Mouse (Mus musculus) adrenal gland, adult 18-20 months (tissue): ENCODE measurements around the gene Siae. TPM values are rescaled to one million over a fixed set of nuclear protein-coding genes. Genes with fewer than 3 reads are reported as not detected.
A peak's percentile ranks its signal among the peaks of the same experiment; 100 is the strongest.

Source experiments
- DNase-seq, 2 experiments: peaks; one replicate each; pipeline ENCODE4 v3.0.0; 2021 to 2022; ENCODE audit warnings: low spot score in 2 of 2
- total RNA-seq, 2 experiments: library from RNA; stranded (reverse); gene quantifications; 1 replicate in 1 of 2; 2 replicates in 1 of 2; pipeline ENCODE4 v1.2.3; 2021

Gene Siae
- total RNA-seq, 2 experiments from 2014 or later: 16.2 to 17.7 TPM

DNA sequence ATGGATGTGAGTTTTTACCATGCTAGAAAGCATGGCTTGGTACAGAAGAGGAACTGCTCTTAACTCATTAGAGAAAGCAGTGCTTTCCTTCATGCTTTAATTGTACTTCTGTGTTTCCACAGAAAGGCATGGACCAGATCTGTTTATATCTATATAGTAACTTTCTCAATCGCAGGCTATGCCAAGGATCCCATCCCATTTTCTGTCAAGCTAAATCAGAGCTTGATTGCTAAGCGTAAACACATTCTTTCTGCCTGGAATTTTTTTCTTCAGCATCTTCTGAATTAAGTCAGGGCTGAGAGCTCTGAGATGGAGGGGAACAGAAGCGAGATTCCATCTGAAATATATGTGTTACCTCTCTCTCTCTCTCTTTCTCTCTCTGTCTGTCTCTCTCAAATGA, 68.5 kb downstream of the Siae start:
- no peak for DNase-seq

DNA sequence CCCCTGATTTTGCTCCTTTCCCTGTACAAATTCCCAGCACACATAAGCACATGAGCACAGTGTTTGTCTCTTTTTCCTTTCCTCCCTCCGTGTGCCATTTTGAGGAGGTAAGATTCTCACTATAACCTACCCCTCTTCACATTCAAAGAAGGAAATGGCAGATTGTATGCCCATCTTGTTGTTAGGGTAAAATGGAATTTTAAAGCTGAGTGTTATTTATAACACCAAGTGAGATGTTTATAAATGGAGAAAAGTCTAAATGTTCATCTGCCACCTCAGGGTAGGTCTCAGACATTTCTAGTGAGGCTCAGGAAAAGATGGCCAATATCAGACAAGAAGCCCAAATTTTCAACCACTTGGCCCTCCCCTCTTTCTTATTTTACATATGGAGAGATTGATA, 69.0 kb downstream of the Siae start:
- DNase-seq: no peak

DNA sequence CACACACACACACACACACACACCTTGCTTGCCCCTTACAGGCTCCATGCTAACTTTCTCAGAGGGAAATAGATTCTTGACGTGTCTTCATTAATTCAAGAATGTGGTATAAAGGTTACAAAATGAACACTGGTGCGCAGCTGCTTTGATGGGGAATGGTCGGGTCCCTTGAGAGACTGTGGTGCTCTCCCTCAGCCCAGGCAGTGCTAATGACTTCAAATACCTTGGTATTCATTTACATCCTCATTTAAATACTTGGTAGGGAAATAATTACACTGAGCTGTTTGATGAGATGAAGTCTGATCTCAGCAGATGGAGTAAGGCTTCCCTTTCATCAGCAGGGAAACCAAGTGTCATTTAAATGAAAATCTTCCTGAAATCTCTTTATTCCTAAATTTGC, 69.6 kb downstream of the Siae start:
- no peak for DNase-seq

DNA sequence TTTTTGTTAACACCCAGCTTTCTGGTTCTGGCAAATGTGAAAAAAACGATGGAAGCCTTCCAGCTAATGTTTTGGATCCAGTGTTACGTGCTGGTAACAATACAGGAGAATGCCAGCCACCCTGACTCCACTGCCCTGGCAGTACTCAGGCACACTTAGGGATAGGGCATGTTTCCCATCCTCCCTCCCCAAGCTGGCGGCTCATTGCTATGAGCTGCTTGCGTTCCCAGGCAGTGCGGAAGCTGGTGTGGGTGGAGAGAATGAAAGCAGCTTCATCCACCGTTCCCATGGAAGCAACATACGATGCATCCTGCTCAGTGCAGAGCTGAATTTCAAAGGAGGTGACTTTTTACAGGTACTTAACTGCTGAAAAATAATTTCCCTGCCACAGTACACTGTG, 70.1 kb downstream of the Siae start:
- DNase-seq: no peak

DNA sequence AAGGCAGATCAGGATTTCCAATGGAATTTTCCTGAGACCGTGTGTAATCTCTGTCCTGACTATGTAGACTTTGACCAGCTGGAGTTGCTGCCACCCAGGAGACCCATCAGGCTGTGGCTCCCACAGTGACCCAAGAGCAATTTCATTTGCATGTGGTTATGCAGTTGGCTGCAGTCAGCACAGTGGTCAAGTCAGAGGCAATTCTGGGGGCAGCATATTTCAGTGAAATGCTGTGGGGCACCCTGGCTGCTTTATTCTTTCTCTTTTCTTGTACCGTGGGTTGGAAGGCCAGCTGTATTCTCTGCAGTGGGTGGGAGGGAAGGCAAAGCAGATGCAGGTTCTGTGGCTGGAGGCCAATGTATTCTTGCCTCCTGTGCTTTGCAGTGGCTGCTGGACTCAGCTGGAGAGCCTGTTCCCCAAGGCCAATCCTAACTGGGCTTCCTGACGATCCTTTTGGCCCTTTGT, 70.6 kb downstream of the Siae start:
- DNase-seq: no peak

DNA sequence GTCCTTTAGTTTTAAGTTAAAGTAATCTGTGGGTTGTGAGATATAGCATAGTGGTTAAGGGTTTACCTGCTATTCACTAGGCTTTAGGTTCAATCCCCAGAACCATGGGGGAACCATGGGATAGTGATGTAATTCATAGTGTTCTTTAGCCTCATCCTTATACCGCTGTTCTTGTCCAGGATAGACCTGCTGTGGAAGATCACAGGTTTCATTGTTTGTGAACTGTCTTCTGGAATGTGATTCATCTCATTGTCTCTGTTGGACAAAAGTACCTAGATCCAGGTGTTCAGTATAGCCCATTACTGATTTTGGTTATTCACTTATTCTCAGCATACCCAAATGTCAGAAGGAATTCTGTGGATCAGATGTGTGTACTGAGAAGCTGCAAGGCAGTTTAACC, 71.8 kb downstream of the Siae start:
- no peak for DNase-seq

DNA sequence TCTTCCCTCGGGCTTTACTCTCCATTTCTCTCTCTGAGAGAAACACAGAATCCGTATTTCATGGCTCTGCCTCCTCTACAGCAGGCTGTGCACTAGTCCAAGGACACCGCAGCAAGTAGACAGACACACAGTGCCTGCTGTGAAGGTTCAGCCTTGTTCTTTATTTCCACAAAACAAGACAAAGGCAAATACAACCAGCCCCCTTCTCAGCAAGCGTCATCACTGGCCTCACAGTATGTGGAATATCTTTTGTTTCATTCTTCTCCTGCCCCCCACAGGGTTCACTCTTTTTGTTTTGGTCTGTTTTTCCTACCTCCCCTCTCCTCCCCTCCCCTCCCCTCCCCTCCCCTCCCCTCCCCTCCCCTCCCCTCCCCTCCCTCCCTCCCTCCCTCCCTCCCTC, 73.1 kb downstream of the Siae start:
- no peak for DNase-seq

DNA sequence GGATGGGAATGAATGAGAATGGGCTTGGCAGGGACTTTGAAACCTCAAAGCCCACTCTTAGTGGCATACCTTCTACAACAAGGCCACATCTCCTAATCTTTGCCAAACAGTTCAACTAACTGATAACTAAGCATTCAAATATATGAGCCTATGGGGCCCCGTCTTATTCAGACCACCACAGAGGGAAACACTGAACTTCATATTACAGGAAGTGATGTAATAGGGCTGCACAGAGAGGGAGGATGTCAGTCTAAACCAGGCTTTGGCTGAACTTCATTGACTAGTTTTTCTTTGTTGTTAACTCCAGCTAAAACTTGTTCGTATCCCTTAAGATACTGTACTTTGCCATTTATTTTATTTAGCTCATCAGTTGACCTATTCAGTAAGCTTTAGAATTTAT, 74.4 kb downstream of the Siae start:
- DNase-seq: no peak

DNA sequence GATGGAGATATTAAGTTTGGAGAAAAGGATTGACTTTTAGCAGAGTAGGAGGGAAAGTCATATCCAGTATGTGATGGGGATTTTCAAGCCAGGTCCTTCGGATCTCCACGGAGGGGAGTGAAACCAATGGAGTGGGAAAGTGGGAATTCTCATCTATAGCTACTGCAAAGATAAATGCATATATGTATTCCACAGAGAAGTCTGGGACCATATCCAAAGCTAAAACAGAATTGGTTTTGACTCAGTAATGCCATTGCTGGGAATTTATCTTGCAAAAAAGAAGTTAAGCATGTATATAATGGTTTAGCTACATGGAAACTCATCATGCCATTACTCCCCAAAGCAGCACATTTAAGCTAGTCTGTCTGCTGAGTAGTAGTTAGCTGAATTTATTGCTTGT, 76.8 kb downstream of the Siae start:
- DNase-seq: no peak

DNA sequence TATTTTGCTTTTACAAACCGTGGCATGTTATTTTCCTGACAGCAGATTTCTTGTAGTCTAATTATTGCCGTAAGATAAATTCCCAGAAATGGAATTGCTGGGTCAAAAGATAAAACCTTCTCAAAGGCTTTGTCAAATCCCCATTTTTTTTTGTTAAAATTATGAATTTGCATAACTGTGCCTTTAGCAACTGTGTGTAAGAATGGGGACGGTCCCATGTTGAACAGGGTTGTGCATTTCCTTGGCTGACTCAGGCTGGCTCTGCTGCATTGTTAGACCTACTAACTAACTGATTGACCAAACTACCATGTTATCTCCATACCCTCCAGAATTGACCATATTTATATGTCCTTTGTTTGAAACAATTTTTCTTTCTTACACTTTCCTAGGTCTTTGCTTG, 78.8 kb downstream of the Siae start:
- DNase-seq: no peak

DNA sequence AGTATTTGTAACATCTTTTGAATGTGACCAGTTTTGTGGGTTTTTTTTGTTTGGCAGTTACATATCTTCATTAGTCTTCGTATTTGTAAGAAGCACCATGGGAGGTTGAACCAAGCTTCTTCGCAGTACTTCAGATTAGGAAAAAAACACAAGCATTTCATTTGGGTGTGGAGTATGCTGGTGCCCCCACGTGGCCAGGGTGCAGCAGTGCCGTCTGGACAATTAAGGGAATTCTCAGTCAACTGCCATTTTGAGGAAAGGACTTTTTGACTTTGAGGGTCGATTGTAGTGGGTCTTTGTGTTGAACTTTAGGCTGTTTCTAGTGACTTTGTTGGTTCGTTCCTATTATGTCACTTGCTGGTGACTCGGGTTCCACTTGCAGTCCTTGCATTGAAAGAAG, 80.8 kb downstream of the Siae start:
- peak; percentile 32 to 56 for DNase-seq

DNA sequence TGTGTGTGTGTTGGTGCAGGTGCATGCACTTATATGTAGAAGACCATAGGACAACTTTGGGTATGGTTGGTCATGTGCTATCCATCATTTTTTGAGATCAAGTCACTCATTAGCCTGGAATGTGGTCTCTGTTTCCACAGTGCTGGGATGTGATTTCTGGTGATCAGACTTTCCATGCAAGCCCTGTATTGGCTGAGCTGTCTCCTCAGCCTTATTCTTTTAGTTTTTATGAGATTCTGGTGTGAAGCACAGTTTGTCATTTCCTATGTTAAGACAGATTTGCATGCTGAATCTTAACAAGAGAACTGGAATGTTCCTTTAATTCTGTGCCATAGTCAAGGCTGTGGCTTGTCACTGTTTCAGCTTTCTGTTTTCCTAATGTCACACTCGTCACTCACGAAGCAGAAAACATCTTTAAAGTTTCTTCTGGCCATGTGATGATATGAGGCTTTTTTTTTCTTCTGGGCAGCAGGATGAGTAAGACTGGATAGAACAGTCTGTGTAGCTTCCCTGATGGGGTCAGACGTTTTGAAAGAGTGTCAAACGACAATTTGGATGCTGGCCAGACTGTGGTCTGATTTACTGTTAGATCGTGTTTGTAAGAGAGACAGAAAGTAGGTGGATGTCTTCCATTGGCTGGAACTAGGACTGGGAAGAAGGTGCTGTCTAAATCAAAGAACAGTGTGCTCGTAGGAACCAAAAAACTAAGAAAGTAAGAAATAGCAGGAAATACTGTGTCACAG, 81.5 kb downstream of the Siae start:
- no peak for DNase-seq

DNA sequence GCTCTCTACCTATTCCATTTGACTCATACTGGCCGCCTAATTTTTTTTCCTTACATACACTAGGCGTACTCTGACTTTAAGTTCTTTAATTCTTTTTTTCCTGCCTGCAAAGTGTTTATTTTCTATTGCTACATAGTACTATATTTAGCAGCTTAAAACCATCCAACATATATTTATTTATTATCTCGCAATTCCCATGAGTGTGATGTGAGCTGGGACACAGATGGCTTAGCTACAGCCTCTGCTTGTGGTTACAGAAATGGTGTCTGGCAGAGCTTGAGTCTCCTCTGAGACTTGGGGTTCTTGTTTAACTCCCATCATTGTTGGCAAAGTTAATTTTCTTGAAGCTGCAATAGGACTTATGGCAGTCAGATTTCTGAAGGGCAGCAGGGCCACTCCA, 83.2 kb downstream of the Siae start:
- no peak for DNase-seq

DNA sequence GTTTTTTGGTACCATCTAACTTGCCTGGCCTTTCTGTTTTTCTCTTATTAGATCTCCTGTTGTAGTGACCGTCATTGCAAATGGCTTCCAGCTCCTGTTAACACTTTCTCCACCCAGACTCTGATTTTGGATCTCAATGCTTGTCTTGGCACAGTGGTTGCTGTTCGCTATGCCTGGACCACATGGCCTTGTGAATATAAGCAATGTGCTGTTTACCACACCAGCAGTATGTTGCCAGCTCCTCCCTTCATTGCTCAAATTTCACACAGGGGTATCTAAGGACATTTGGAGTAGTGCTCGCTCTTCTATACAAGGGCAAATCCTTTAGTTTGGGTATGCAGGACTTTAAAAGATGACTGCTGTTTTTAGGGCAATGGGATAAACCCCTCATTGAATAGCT, 90.7 kb downstream of the Siae start:
- no peak for DNase-seq

DNA sequence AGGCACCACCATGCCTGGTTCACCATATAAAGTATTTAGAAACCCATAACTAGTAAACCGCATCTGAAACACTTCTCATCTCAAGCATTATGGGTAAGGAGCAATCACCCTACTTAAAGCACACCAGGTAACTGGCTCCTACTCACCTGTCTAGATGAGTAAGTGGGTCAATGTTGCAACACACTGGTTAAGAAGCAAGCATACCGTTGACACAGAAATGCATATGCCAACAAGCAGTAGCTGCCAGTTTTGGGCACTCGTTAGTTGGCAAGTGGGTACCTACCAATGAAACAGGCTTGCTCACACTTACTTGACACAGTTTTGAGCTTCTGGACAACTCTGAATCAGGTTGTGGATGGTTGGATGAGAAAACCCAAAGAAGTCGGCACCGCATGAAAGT, 95.1 kb downstream of the Siae start:
- no peak for DNase-seq

DNA sequence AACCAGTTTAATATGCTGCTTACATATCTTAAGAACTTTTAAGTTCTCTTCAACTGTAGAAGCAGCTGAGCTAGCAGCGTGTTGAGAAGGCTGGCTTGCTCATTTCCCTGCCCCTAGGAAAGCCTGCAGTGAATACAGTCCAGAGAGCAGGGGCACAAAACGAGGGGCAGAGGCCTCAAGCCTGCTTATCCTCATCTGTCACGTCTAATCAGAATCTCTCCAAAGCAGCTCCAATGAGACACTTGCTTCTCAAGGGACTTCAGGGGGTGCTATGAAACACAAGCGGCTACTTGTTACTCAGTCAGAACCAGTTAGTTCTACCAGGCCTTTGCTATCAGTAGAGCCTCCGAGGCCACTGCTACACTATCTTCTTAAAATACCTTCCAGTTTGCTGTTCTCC, 98.3 kb downstream of the Siae start:
- DNase-seq: no peak

DNA sequence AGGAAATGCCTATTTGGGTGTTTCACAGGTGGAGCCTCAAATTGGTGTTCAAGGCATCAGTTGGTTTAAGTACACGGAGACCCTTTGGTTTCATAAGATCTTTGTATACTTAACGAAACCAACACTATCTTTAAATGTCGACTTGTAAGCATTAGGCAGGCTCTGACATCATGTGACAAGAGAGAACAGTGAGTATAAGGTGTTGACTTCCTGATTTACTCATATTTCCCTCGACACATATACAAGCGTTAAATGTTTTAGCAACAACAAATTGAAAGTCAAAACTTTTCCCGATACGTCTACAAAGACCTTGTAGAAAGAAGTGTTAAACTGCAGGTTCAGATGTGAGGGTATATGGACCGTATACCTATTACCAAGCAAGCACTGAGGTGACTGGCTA, 100.5 kb downstream of the Siae start:
- DNase-seq: no peak

DNA sequence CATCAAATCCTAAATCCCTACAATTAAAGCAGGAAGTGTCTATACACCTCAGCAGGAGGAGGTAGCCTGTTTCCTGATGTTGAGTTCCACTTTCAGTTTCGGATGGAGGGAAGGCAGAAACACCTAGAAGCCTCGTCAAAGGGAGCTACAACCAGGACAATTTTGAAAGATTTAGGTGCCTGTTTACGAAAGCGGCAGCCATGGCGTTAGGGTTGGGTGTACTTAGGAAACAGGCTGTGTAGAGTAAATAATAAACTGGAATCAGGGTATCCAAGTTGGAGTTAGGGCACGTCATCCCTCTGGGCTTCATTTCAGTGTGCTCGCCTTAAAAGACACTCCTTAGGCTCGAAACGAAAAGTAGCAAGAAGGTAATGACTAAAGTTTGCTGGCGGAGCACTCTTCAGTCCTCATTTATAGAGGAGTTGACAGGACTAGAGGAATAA, 101.0 kb downstream of the Siae start:
- peak in 1 of 2 experiments; percentile 17 for DNase-seq

DNA sequence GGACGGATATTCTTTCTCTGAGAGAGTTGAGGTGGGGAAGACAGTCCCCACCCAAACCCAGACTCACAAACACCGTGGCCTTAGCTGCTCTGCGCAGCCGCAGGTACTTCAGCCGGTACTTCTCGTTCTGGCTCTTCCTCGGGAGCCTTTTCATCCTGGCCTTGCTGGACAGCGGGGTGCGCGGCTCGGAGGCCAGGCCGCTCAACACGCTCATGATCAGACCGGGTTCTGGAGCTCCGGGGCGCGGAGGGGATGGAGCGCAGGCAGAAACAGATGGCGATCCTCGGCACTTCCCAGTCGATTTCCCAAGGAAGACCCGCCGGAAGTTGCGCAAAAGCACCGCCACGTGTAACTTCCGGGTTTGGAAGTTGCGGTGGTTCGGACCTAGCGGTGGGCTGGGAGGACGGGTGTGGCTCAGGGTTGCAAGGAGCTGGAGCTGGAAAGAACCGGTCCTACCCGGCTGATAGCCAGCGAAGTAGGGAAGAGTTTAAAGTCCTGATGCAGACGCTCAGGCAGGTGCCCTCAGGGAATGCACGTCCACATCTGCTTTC, 101.5 kb downstream of the Siae start, which contains the start of gene Tbrg1:
Gene Tbrg1, minus strand, starts transcription at position 382 of the 551 bp plus-strand sequence.
- peak; percentile 76 to 81 for DNase-seq

DNA sequence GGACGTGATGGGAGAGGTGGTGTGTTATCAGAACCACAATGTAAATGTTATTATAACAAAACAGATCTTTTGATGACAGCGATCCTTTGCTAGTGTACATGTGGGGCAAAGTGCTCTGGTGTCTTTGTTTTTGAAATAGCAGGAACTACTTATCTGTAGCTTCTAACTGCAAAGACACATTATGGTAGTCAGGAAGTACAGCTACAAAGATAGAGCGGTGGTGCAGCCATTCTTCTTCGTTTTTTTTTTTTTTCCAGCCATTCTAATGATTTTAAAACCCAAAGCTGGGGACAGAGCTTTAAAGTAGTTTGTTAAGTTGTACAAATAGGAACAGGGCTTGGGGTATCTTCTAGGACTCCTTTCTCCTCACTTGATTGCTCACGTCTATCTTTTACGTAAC, 103.9 kb downstream of the Siae start:
- DNase-seq: no peak

DNA sequence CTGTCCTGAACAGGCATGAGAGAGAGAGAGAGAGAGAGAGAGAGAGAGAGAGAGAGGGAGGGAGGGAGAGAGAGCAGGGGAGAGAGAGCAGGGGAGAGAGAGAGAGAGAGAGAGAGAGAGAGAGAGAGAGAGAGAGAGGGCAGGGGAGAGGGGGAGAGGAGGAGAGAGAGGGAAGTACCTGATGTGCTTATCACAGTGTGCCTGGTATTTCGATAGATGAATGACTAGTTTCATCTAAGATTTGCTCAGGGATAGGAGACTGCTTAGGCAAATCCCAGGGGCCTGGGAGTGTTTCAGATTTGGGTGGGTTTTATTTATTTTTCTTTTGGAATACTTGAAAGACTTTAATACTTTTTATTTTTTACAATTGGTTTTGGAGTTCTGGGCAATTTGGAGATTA, 107.7 kb downstream of the Siae start:
- no peak for DNase-seq

DNA sequence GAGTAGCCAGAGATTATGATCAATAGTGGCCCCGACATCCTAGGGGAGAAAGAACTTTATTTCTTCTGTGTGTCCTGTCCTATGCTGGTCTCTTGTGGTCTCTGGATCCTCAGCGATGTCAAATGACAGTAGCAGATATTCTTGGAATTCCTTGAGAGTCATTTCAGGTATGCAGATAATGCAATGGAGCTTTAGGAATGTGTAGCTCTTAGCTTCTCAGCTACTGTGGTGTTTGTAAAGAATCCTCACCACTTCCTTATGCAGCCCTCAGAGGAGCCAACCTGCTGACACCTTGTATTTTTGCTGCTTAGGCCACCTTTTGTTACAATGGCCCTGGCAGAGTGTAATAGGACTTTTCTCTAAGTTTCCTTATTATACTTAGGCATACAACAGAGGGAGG, 109.1 kb downstream of the Siae start:
- DNase-seq: no peak

DNA sequence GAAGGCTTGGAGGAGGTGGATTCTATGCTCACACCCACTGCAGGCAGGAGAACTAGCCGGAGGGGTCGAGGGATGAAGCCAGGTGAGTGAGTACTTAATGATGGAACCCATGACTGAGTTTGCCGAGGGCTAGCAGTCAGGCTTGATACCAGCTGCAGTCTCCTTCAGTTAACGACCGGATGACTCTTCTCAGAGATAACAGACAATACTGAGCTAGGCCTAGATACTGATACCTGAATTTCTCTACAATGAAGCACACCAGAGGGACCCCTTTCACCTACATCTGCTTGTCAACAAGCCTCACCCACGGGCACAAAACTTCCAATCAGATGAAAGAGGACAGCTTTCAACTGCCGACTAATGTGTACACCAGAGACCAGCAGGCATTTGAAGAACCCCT, 110.5 kb downstream of the Siae start:
- no peak for DNase-seq
